Mouse (Mus musculus) limb, embryonic 11.5 days (tissue): ENCODE results near the gene Ppp2r5a. TPM values are rescaled to one million over a fixed set of nuclear protein-coding genes. Genes with fewer than 3 reads are reported as not detected.

Source experiments
- ATAC-seq: fragments of 200-750 bp; cut with Nextera tagmentation; 2 replicates; pipeline ENCODE4 v1.8.0; 2017; ENCODE audit warnings: low read depth; ENCODE audit not compliant: insufficient number of reproducible peaks, low FRiP score, low TSS enrichment
- DNase-seq: peaks from one replicate; pipeline ENCODE4 v3.0.0-alpha.2; 2015; ENCODE audit warnings: low spot score
- H3K27ac ChIP-seq: fragments of 300-500 bp; sonication (generic); replicated peaks from 2 replicates; pipeline ENCODE4 v1.5.1; 2014; ENCODE audit warnings: low read depth, mild to moderate bottlenecking, low read length
- H3K27me3 ChIP-seq: fragments of 300-500 bp; sonication (generic); 2 replicates; pipeline ENCODE4 v1.6.1; 2014; ENCODE audit warnings: mild to moderate bottlenecking, low read length, mixed read lengths; ENCODE audit not compliant: control insufficient read depth, insufficient read depth
- H3K36me3 ChIP-seq: fragments of 300-500 bp; sonication (generic); 2 replicates; pipeline ENCODE4 v1.6.1; 2014; ENCODE audit warnings: mild to moderate bottlenecking, low read length, moderate library complexity, mixed read lengths; ENCODE audit not compliant: control insufficient read depth, insufficient read depth
- H3K4me1 ChIP-seq: fragments of 300-500 bp; sonication (generic); 2 replicates; pipeline ENCODE4 v1.6.1; 2014; ENCODE audit warnings: low read length, mixed read lengths; ENCODE audit not compliant: control insufficient read depth, insufficient read depth
- H3K4me2 ChIP-seq: fragments of 300-500 bp; sonication (generic); 2 replicates; pipeline ENCODE4 v1.6.1; 2014; ENCODE audit warnings: low read depth, mild to moderate bottlenecking, moderate library complexity; ENCODE audit not compliant: severe bottlenecking
- H3K4me3 ChIP-seq: fragments of 300-500 bp; sonication (generic); 2 replicates; pipeline ENCODE4 v1.5.1; 2014; ENCODE audit warnings: low read depth, low read length
- H3K9ac ChIP-seq: fragments of 300-500 bp; sonication (generic); 2 replicates; pipeline ENCODE4 v1.6.1; 2014; ENCODE audit warnings: mild to moderate bottlenecking, low read length
- H3K9me3 ChIP-seq: fragments of 300-500 bp; sonication (generic); 2 replicates; pipeline ENCODE4 v1.6.1; 2016; ENCODE audit warnings: low read length; ENCODE audit not compliant: control insufficient read depth
- WGBS: fragments of 180-500 bp; shearing (Covaris S2); extraction: QIAGEN DNeasy Blood & Tissue Kit; methylation state at CpG from one replicate; pipeline ENCODE4 v1.1.7; 2014; 5-methylcytosine and 5-hydroxymethylcytosine counted together
- polyA plus RNA-seq: library from polyadenylated mRNA; unstranded; fragments of >200 nt; fragmentation: Nextera tagmentation; extraction: Ambion mirVana; gene quantifications from 2 replicates; pipeline ENCODE4 v1.2.1, GENCODE M21; 2014

Gene Ppp2r5a
- polyA plus RNA-seq, 1 experiment from 2014 or later, result 17.0 TPM

GRCm38 (mm10) chr1:191381955-191382736 is 20.9 kb downstream of the Ppp2r5a start:
- Histone ChIP-seq H3K4me1 (no peaks in the 10 kb centered on the region), H3K9me3 (no peaks in the 10 kb centered on the region), H3K36me3 (no peaks in the 10 kb centered on the region), H3K4me2 (no peak overlapping the region), H3K27ac (no peak overlapping the region), H3K27me3 (no peaks in the 10 kb centered on the region), H3K4me3 (no peak overlapping the region), H3K9ac (no peak overlapping the region)
- WGBS, result 92% methylated on average over 11 of the region's 11 CpGs
- ATAC-seq (no peak), DNase-seq (no peak)

GRCm38 (mm10) chr1:191380843-191381242 is 22.2 kb downstream of the Ppp2r5a start:
- H3K4me1 ChIP-seq, result no peaks in the 10 kb centered on the region
- DNase-seq (no peak), ATAC-seq (no peak)
- no peaks in the 10 kb centered on the region for H3K27me3 ChIP-seq
- no peak overlapping the region for H3K27ac ChIP-seq
- no peaks in the 10 kb centered on the region for H3K9me3 ChIP-seq
- no peak overlapping the region for H3K4me2 ChIP-seq
- no peak overlapping the region for H3K4me3 ChIP-seq
- H3K9ac ChIP-seq, result no peak overlapping the region
- 92% methylated on average over 3 of the region's 3 CpGs for WGBS
- no peaks in the 10 kb centered on the region for H3K36me3 ChIP-seq

- Histone ChIP-seq H3K4me2 (no peak overlapping the region), H3K9me3 (no peaks in the 10 kb centered on the region), H3K36me3 (no peaks in the 10 kb centered on the region), H3K27ac (no peak overlapping the region), H3K9ac (no peak overlapping the region), H3K4me3 (no peak overlapping the region), H3K27me3 (no peaks in the 10 kb centered on the region), H3K4me1 (no peaks in the 10 kb centered on the region)
- ATAC-seq, result no peak
- DNase-seq, result no peak
- 93% methylated on average over 2 of the region's 2 CpGs for WGBS
Measured at GRCm38 (mm10) chr1:191378080-191378479, 25.0 kb downstream of the Ppp2r5a start.

GRCm38 (mm10) chr1:191375644-191375998 is 27.5 kb downstream of the Ppp2r5a start:
- H3K27me3 ChIP-seq, result no peaks in the 10 kb centered on the region
- no peak for ATAC-seq
- no peak for DNase-seq
- no peak overlapping the region for H3K4me3 ChIP-seq
- no peaks in the 10 kb centered on the region for H3K36me3 ChIP-seq
- H3K4me1 ChIP-seq, result no peaks in the 10 kb centered on the region
- H3K9me3 ChIP-seq, result no peaks in the 10 kb centered on the region
- H3K4me2 ChIP-seq, result no peak overlapping the region
- WGBS, result 88% methylated on average over 5 of the region's 5 CpGs
- H3K27ac ChIP-seq, result no peak overlapping the region
- no peak overlapping the region for H3K9ac ChIP-seq

GRCm38 (mm10) chr1:191374993-191375643 is 28.0 kb downstream of the Ppp2r5a start:
- ATAC-seq (no peak), DNase-seq (no peak)
- 93% methylated on average over 10 of the region's 10 CpGs for WGBS
- Histone ChIP-seq H3K36me3 (no peaks in the 10 kb centered on the region), H3K9ac (no peak overlapping the region), H3K9me3 (no peaks in the 10 kb centered on the region), H3K27ac (no peak overlapping the region), H3K4me1 (no peaks in the 10 kb centered on the region), H3K4me2 (no peak overlapping the region), H3K27me3 (no peaks in the 10 kb centered on the region), H3K4me3 (no peak overlapping the region)

- no peaks in the 10 kb centered on the region for H3K36me3 ChIP-seq
- DNase-seq (no peak), ATAC-seq (no peak)
- H3K4me1 ChIP-seq, result no peaks in the 10 kb centered on the region
- no peak overlapping the region for H3K4me2 ChIP-seq
- H3K4me3 ChIP-seq, result no peak overlapping the region
- no peaks in the 10 kb centered on the region for H3K9me3 ChIP-seq
- H3K27me3 ChIP-seq, result no peaks in the 10 kb centered on the region
- H3K9ac ChIP-seq, result no peak overlapping the region
- H3K27ac ChIP-seq, result no peak overlapping the region
Measured at GRCm38 (mm10) chr1:191369140-191369539, 33.9 kb downstream of the Ppp2r5a start.

GRCm38 (mm10) chr1:191368193-191368592 is 34.9 kb downstream of the Ppp2r5a start:
- Histone ChIP-seq H3K4me2 (no peak overlapping the region), H3K9me3 (no peaks in the 10 kb centered on the region), H3K9ac (no peak overlapping the region), H3K27ac (no peak overlapping the region), H3K27me3 (no peaks in the 10 kb centered on the region), H3K4me1 (no peaks in the 10 kb centered on the region), H3K4me3 (no peak overlapping the region), H3K36me3 (no peaks in the 10 kb centered on the region)
- DNase-seq, result no peak
- 89% methylated on average over 4 of the region's 4 CpGs for WGBS
- no peak for ATAC-seq

- no peaks in the 10 kb centered on the region for H3K4me1 ChIP-seq
- no peak overlapping the region for H3K4me3 ChIP-seq
- no peaks in the 10 kb centered on the region for H3K27me3 ChIP-seq
- 71% methylated on average over 4 of the region's 4 CpGs for WGBS
- no peaks in the 10 kb centered on the region for H3K36me3 ChIP-seq
- ATAC-seq, result no peak
- no peak overlapping the region for H3K27ac ChIP-seq
- no peak overlapping the region for H3K9ac ChIP-seq
- no peaks in the 10 kb centered on the region for H3K9me3 ChIP-seq
- DNase-seq, result no peak
- no peak overlapping the region for H3K4me2 ChIP-seq
Measured at GRCm38 (mm10) chr1:191364477-191364876, 38.6 kb downstream of the Ppp2r5a start.
